Mouse (Mus musculus) olfactory bulb, adult 2 months (tissue): ENCODE results near the gene Prom1.

Experiments
- CTCF ChIP-seq: fragments of 200-500 bp; IDR thresholded peaks from 2 replicates; pipeline ENCODE4 v1.5.1; 2012; ENCODE audit warnings: low read depth, mild to moderate bottlenecking, low read length, moderate library complexity; ENCODE audit not compliant: insufficient read depth
- POLR2A ChIP-seq: fragments of 200-500 bp; IDR thresholded peaks from 2 replicates; pipeline ENCODE4 v1.6.1; 2012; ENCODE audit warnings: mild to moderate bottlenecking, low read depth, low read length, moderate library complexity; ENCODE audit not compliant: insufficient read depth

DNA sequence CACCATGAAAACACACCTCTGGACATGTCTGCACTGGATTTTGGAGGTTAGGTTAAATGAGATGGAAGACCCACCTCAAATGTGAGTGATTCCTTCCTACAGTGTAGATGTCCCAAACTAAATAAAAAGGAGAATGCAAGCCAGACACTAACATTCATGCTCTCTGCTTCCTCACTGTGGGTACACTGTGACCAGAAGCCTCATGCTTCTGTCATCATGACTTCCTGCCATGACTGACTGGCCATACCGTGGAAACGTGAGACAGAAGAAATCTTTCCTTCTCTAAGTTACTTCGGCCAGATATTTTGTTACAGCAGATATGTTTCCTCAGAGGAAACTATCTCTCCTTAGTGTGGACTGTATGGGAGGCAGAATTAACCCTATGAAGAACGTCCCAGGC, 105.7 kb downstream of the Prom1 start:
- no peak for TF ChIP-seq POLR2A
- no peak for TF ChIP-seq CTCF
